Mouse (Mus musculus) limb, embryonic 14.5 days (tissue): Measurements from ENCODE around the gene Haus4. TPM values are rescaled to one million over a fixed set of nuclear protein-coding genes. Genes with fewer than 3 reads are reported as not detected.
A peak's percentile ranks its signal among the peaks of the same experiment; 100 is the strongest.

Source experiments
- ATAC-seq: fragments of 200-750 bp; cut with Nextera tagmentation; 2 replicates; pipeline ENCODE4 v1.8.0; 2017; ENCODE audit warnings: low read depth, moderate number of reproducible peaks, moderate TSS enrichment; ENCODE audit not compliant: low FRiP score
- DNase-seq: peaks from one replicate; pipeline ENCODE4 v3.0.0-alpha.2; 2015; ENCODE audit warnings: low spot score
- H3K27ac ChIP-seq: fragments of 300-500 bp; sonication (generic); replicated peaks from 2 replicates; pipeline ENCODE4 v1.5.1; 2014; ENCODE audit warnings: low read depth, mild to moderate bottlenecking, low read length, moderate library complexity, mixed read lengths
- H3K27me3 ChIP-seq: fragments of 300-500 bp; sonication (generic); 2 replicates; pipeline ENCODE4 v1.6.1; 2014; ENCODE audit warnings: low read length, mixed read lengths; ENCODE audit not compliant: control insufficient read depth, insufficient read depth
- H3K36me3 ChIP-seq: fragments of 300-500 bp; sonication (generic); 2 replicates; pipeline ENCODE4 v1.6.1; 2014; ENCODE audit warnings: mild to moderate bottlenecking, low read length, moderate library complexity, mixed read lengths; ENCODE audit not compliant: control insufficient read depth, insufficient read depth
- H3K4me1 ChIP-seq: fragments of 300-500 bp; sonication (generic); 2 replicates; pipeline ENCODE4 v1.6.1; 2014; ENCODE audit warnings: antibody characterized with exemption, low read length, mixed read lengths; ENCODE audit not compliant: control insufficient read depth, insufficient read depth
- H3K4me2 ChIP-seq: fragments of 300-500 bp; sonication (generic); replicated peaks from 2 replicates; pipeline ENCODE4 v1.6.1; 2014; ENCODE audit warnings: low read depth, mild to moderate bottlenecking, low read length, moderate library complexity; ENCODE audit not compliant: severe bottlenecking
- H3K4me3 ChIP-seq: fragments of 300-500 bp; sonication (generic); replicated peaks from 2 replicates; pipeline ENCODE4 v1.5.1; 2014; ENCODE audit warnings: low read length
- H3K9ac ChIP-seq: fragments of 300-500 bp; sonication (generic); 2 replicates; pipeline ENCODE4 v1.6.1; 2014; ENCODE audit warnings: mild to moderate bottlenecking, low read depth, low read length, moderate library complexity; ENCODE audit not compliant: severe bottlenecking
- H3K9me3 ChIP-seq: fragments of 300-500 bp; sonication (generic); 2 replicates; pipeline ENCODE4 v1.6.1; 2016; ENCODE audit warnings: low read length; ENCODE audit not compliant: control insufficient read depth
- POLR2A ChIP-seq: fragments of 200-500 bp; IDR thresholded peaks from 2 replicates; pipeline ENCODE4 v1.8.0; 2012; ENCODE audit warnings: inconsistent platforms, mild to moderate bottlenecking, moderate library complexity, borderline replicate concordance; ENCODE audit not compliant: insufficient read depth, insufficient read length; ENCODE audit errors: extremely low read depth
- WGBS: fragments of 180-500 bp; shearing (Covaris S2); extraction: QIAGEN DNeasy Blood & Tissue Kit; methylation state at CpG from one replicate; pipeline ENCODE4 v1.1.7; 2014; 5-methylcytosine and 5-hydroxymethylcytosine counted together
- polyA plus RNA-seq, 2 experiments: library from polyadenylated mRNA; depleted of rRNA in 1 of 2; stranded (reverse) in 1 of 2; unstranded in 1 of 2; fragments of >200 nt; fragmentation: Nextera tagmentation in 1 of 2; extraction: Ambion mirVana in 1 of 2; gene quantifications; 2 replicates each; pipeline versions ENCODE4 v1.2.1 to v1.2.3; 2012 to 2014

The Haus4 gene
- polyA plus RNA-seq, 2 experiments: 33.8 to 46.8 TPM

- H3K9me3 ChIP-seq: no peaks in the 10 kb centered on the region
- H3K27ac ChIP-seq: no peak overlapping the region
- no peaks in the 10 kb centered on the region for H3K27me3 ChIP-seq
- ATAC-seq (peak; percentile 67), DNase-seq (peak; percentile 79)
- WGBS: 44% methylated on average over 7 of the region's 7 CpGs
- H3K9ac ChIP-seq: no peak overlapping the region
- no peaks in the 10 kb centered on the region for H3K4me1 ChIP-seq
- H3K4me3 ChIP-seq: no peak overlapping the region
- H3K4me2 ChIP-seq: no peak overlapping the region
- TF ChIP-seq POLR2A: no peak
- peaks cover 27% of the 10 kb centered on the region for H3K36me3 ChIP-seq
Measured at GRCm38 (mm10) chr14:54583681-54584338, 29.4 kb upstream of the Haus4 start.

DNA sequence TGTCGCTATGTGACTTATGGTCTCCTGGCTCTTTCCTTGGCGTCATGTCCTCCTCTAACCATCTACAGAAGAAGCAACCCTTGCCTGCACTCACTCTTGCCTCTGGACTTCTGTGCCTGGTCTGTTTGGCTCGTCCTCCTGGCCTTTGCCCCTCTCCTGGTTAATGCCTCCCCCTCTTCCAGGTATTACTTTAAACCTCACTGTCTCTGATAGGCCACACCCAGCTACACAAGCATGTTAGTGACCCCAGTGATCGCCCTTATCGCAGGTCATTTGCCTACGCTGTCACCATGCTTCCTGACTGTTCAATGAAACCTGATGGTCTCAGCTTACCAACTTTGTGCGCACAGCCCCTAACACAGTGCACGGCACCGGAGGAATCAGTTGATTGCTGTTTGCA, 28.1 kb upstream of the Haus4 start:
- no peak for TF ChIP-seq POLR2A
- Histone ChIP-seq H3K27ac (no peak overlapping the region), H3K9me3 (no peaks in the 10 kb centered on the region), H3K27me3 (no peaks in the 10 kb centered on the region), H3K4me2 (no peak overlapping the region), H3K4me3 (no peak overlapping the region), H3K9ac (no peak overlapping the region), H3K36me3 (peaks cover 27% of the 10 kb centered on the region), H3K4me1 (peaks cover 5% of the 10 kb centered on the region)
- DNase-seq: no peak
- WGBS: 92% methylated on average over 9 of the region's 9 CpGs
- no peak for ATAC-seq

GRCm38 (mm10) chr14:54579638-54580037, 25.2 kb upstream of the Haus4 start:
- no peak for DNase-seq
- Histone ChIP-seq H3K4me2 (no peak overlapping the region), H3K9me3 (no peaks in the 10 kb centered on the region), H3K9ac (no peak overlapping the region), H3K27ac (no peak overlapping the region), H3K36me3 (peaks cover 14% of the 10 kb centered on the region), H3K4me3 (no peak overlapping the region), H3K27me3 (no peaks in the 10 kb centered on the region), H3K4me1 (peaks cover 9% of the 10 kb centered on the region)
- 81% methylated on average over 7 of the region's 7 CpGs for WGBS
- no peak for ATAC-seq
- TF ChIP-seq POLR2A: no peak

DNA sequence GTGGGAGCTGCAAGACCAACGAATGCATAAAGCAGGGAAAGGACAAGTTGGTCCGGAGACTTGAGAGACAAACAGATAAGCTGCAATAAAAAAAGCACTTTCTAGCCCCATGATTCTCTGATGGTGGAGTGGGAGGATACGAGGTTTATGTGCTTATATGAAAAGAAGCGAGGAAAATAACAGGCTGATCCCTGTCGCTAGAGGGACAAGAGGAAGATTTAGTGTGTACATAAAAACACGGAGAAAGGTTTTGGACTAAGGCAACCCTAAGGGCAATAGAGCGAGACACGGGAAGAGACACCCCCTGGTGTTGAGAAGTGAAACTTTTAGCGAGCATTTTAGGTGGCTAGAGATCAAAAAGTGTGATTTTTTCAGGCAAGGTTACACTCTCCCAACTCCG, 23.6 kb upstream of the Haus4 start:
- WGBS: 1% methylated on average over 10 of the region's 10 CpGs
- peak overlapping the region; percentile 89 for H3K27ac ChIP-seq
- DNase-seq: peak; percentile 83
- peak; percentile 41 for ATAC-seq
- TF ChIP-seq POLR2A: no peak
- peak overlapping the region; percentile 92 for H3K9ac ChIP-seq
- H3K4me2 ChIP-seq: peak overlapping the region; percentile 72
- H3K4me1 ChIP-seq: peaks cover 24% of the 10 kb centered on the region
- H3K36me3 ChIP-seq: peaks cover 11% of the 10 kb centered on the region
- H3K9me3 ChIP-seq: no peaks in the 10 kb centered on the region
- no peaks in the 10 kb centered on the region for H3K27me3 ChIP-seq
- peak overlapping the region; percentile 96 for H3K4me3 ChIP-seq

DNA sequence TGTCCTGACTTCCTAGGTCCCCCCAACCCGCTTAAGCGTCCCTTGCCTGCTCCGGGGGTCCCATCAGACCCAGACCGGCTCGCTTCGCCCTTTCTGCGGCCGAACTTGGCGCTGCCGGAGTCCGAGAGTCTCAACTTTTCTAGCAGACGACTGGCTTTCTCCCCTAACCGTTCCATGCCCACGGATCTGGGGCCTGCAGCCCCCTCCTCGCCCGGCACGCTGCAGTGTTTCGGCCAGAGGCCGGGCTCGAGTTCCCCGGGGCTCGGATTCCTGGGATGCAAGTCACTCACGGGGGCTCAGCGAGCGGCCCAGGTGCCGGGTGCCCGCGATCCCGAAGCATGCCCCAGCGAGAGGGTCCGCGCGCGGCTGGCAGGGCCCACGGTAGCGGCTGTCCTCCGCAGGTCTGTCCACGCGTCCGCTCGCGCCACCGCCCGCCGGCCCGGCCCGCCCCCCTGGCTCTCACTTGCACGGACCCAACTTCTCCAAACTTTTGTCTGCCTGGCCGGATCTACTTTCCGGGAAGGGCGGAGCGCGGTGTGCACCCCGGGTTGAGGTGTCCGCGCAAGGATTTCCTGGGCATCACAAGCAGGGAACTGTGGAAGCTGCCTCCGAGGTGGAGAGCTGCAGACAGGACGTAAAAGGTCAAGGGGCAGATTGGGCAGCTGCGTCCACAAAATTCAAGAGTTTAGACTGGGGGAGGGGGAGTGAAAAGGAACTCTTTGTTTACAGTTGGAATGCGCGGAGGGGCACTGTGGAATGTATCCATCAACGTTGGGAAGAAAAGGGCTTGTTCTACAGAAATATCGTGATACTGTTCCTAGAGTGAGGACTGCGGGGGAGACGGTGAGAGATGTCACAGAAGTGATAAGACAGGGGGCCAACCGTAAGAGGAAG, 22.9 kb upstream of the Haus4 start, which contains the start of gene Ajuba:
Gene Ajuba (minus strand): TSS at position 470 of the 894 bp plus-strand sequence.
- peak; percentile 69; the same call in 1 of the 2 replicates for TF ChIP-seq POLR2A
- DNase-seq (peak; percentile 91), ATAC-seq (peak; percentile 81)
- H3K36me3 ChIP-seq: peaks cover 12% of the 10 kb centered on the region
- no peaks in the 10 kb centered on the region for H3K27me3 ChIP-seq
- peak within 1 kb of the TSS; percentile 72 for H3K4me2 ChIP-seq
- H3K27ac ChIP-seq: peak within 1 kb of the TSS; percentile 89
- peak within 1 kb of the TSS; percentile 96 for H3K4me3 ChIP-seq
- H3K9me3 ChIP-seq: no peaks in the 10 kb centered on the region
- H3K4me1 ChIP-seq: peaks cover 31% of the 10 kb centered on the region
- WGBS: under 1% methylated on average over 61 of the region's 66 CpGs
- peak within 1 kb of the TSS; percentile 92 for H3K9ac ChIP-seq
